Mouse (Mus musculus): ENCODE data around the gene Mical3. TPM values are rescaled to one million over a fixed set of nuclear protein-coding genes. Genes with fewer than 3 reads are reported as not detected.

Gene Mical3
- polyA plus RNA-seq, 1 experiment from 2014 or later: 68.8 TPM

GRCm38 (mm10) chr6:121167381-121167975 lies 36.7 kb upstream of the Mical3 start:
- no peaks in the 10 kb centered on the region for H3K36me3 ChIP-seq (ENCODE audit: control insufficient read depth, insufficient read depth, low read length)
- peaks cover 5% of the 10 kb centered on the region; the same call in 1 of the 2 replicates for H3K4me1 ChIP-seq (ENCODE audit: control insufficient read depth, insufficient read depth, low read length)
- H3K27ac ChIP-seq (ENCODE audit: low read depth, low read length): no peak overlapping the region
- WGBS: 76% methylated on average over 7 of the region's 7 CpGs
- ATAC-seq (ENCODE audit: low read depth): no peak
- H3K4me2 ChIP-seq (ENCODE audit: low read depth, low read length): no peak overlapping the region
- no peak overlapping the region for H3K9ac ChIP-seq (replicated peaks; ENCODE audit: low read depth, low read length)
- H3K4me3 ChIP-seq (ENCODE audit: low read depth, low read length): no peak overlapping the region
- no peaks in the 10 kb centered on the region for H3K9me3 ChIP-seq (ENCODE audit: control insufficient read depth, low read length)
- H3K27me3 ChIP-seq (ENCODE audit: control insufficient read depth, insufficient read depth, low read length): no peaks in the 10 kb centered on the region

GRCm38 (mm10) chr6:121166098-121166552 lies 35.3 kb upstream of the Mical3 start:
- Histone ChIP-seq H3K9ac (replicated peaks; ENCODE audit: low read depth, low read length) (no peak overlapping the region), H3K36me3 (ENCODE audit: control insufficient read depth, insufficient read depth, low read length) (no peaks in the 10 kb centered on the region), H3K9me3 (ENCODE audit: control insufficient read depth, low read length) (no peaks in the 10 kb centered on the region), H3K4me2 (ENCODE audit: low read depth, low read length) (no peak overlapping the region), H3K27me3 (ENCODE audit: control insufficient read depth, insufficient read depth, low read length) (no peaks in the 10 kb centered on the region), H3K27ac (ENCODE audit: low read depth, low read length) (no peak overlapping the region), H3K4me1 (ENCODE audit: control insufficient read depth, insufficient read depth, low read length) (peaks cover 5% of the 10 kb centered on the region; the same call in 1 of the 2 replicates), H3K4me3 (ENCODE audit: low read depth, low read length) (no peak overlapping the region)
- 13% methylated on average over 10 of the region's 10 CpGs for WGBS
- peak; percentile 88 for ATAC-seq (ENCODE audit: low read depth)

GRCm38 (mm10) chr6:121162616-121163015 lies 31.8 kb upstream of the Mical3 start:
- H3K9ac ChIP-seq (replicated peaks; ENCODE audit: low read depth, low read length): no peak overlapping the region
- peaks cover 5% of the 10 kb centered on the region; the same call in 1 of the 2 replicates for H3K4me1 ChIP-seq (ENCODE audit: control insufficient read depth, insufficient read depth, low read length)
- H3K4me3 ChIP-seq (ENCODE audit: low read depth, low read length): no peak overlapping the region
- WGBS: 93% methylated on average over 12 of the region's 12 CpGs
- H3K4me2 ChIP-seq (ENCODE audit: low read depth, low read length): no peak overlapping the region
- H3K9me3 ChIP-seq (ENCODE audit: control insufficient read depth, low read length): no peaks in the 10 kb centered on the region
- no peak for ATAC-seq (ENCODE audit: low read depth)
- no peaks in the 10 kb centered on the region for H3K27me3 ChIP-seq (ENCODE audit: control insufficient read depth, insufficient read depth, low read length)
- no peak overlapping the region for H3K27ac ChIP-seq (ENCODE audit: low read depth, low read length)
- no peaks in the 10 kb centered on the region for H3K36me3 ChIP-seq (ENCODE audit: control insufficient read depth, insufficient read depth, low read length)

GRCm38 (mm10) chr6:121160126-121160525 lies 29.3 kb upstream of the Mical3 start:
- no peak overlapping the region for H3K4me3 ChIP-seq (ENCODE audit: low read depth, low read length)
- H3K9me3 ChIP-seq (ENCODE audit: control insufficient read depth, low read length): no peaks in the 10 kb centered on the region
- H3K27me3 ChIP-seq (ENCODE audit: control insufficient read depth, insufficient read depth, low read length): no peaks in the 10 kb centered on the region
- no peaks in the 10 kb centered on the region for H3K4me1 ChIP-seq (ENCODE audit: control insufficient read depth, insufficient read depth, low read length)
- 80% methylated on average over 6 of the region's 6 CpGs for WGBS
- H3K36me3 ChIP-seq (ENCODE audit: control insufficient read depth, insufficient read depth, low read length): no peaks in the 10 kb centered on the region
- H3K9ac ChIP-seq (replicated peaks; ENCODE audit: low read depth, low read length): no peak overlapping the region
- no peak overlapping the region for H3K27ac ChIP-seq (ENCODE audit: low read depth, low read length)
- ATAC-seq (ENCODE audit: low read depth): no peak
- no peak overlapping the region for H3K4me2 ChIP-seq (ENCODE audit: low read depth, low read length)

GRCm38 (mm10) chr6:121159616-121160015 lies 28.8 kb upstream of the Mical3 start:
- H3K27ac ChIP-seq (ENCODE audit: low read depth, low read length): no peak overlapping the region
- H3K36me3 ChIP-seq (ENCODE audit: control insufficient read depth, insufficient read depth, low read length): no peaks in the 10 kb centered on the region
- no peak for ATAC-seq (ENCODE audit: low read depth)
- no peaks in the 10 kb centered on the region for H3K27me3 ChIP-seq (ENCODE audit: control insufficient read depth, insufficient read depth, low read length)
- 92% methylated on average over 5 of the region's 5 CpGs for WGBS
- H3K9ac ChIP-seq (replicated peaks; ENCODE audit: low read depth, low read length): no peak overlapping the region
- no peak overlapping the region for H3K4me2 ChIP-seq (ENCODE audit: low read depth, low read length)
- no peaks in the 10 kb centered on the region for H3K9me3 ChIP-seq (ENCODE audit: control insufficient read depth, low read length)
- H3K4me1 ChIP-seq (ENCODE audit: control insufficient read depth, insufficient read depth, low read length): no peaks in the 10 kb centered on the region
- H3K4me3 ChIP-seq (ENCODE audit: low read depth, low read length): no peak overlapping the region

GRCm38 (mm10) chr6:121156030-121156429 lies 25.2 kb upstream of the Mical3 start:
- WGBS: 82% methylated on average over 2 of the region's 2 CpGs
- Histone ChIP-seq H3K4me3 (ENCODE audit: low read depth, low read length) (no peak overlapping the region), H3K36me3 (ENCODE audit: control insufficient read depth, insufficient read depth, low read length) (no peaks in the 10 kb centered on the region), H3K27ac (ENCODE audit: low read depth, low read length) (no peak overlapping the region), H3K4me2 (ENCODE audit: low read depth, low read length) (no peak overlapping the region), H3K9ac (replicated peaks; ENCODE audit: low read depth, low read length) (no peak overlapping the region), H3K4me1 (ENCODE audit: control insufficient read depth, insufficient read depth, low read length) (no peaks in the 10 kb centered on the region), H3K27me3 (ENCODE audit: control insufficient read depth, insufficient read depth, low read length) (no peaks in the 10 kb centered on the region), H3K9me3 (ENCODE audit: control insufficient read depth, low read length) (no peaks in the 10 kb centered on the region)
- no peak for ATAC-seq (ENCODE audit: low read depth)

GRCm38 (mm10) chr6:121154451-121155300 lies 23.9 kb upstream of the Mical3 start:
- Histone ChIP-seq H3K4me1 (ENCODE audit: control insufficient read depth, insufficient read depth, low read length) (no peaks in the 10 kb centered on the region), H3K36me3 (ENCODE audit: control insufficient read depth, insufficient read depth, low read length) (no peaks in the 10 kb centered on the region), H3K4me3 (ENCODE audit: low read depth, low read length) (no peak overlapping the region), H3K4me2 (ENCODE audit: low read depth, low read length) (no peak overlapping the region), H3K27me3 (ENCODE audit: control insufficient read depth, insufficient read depth, low read length) (no peaks in the 10 kb centered on the region), H3K9me3 (ENCODE audit: control insufficient read depth, low read length) (no peaks in the 10 kb centered on the region), H3K9ac (replicated peaks; ENCODE audit: low read depth, low read length) (no peak overlapping the region), H3K27ac (ENCODE audit: low read depth, low read length) (no peak overlapping the region)
- no peak for ATAC-seq (ENCODE audit: low read depth)
- WGBS: 90% methylated on average over 16 of the region's 16 CpGs

- WGBS: 89% methylated on average over 8 of the region's 8 CpGs
- Histone ChIP-seq H3K4me1 (ENCODE audit: control insufficient read depth, insufficient read depth, low read length) (no peaks in the 10 kb centered on the region), H3K27me3 (ENCODE audit: control insufficient read depth, insufficient read depth, low read length) (no peaks in the 10 kb centered on the region), H3K27ac (ENCODE audit: low read depth, low read length) (no peak overlapping the region), H3K9ac (replicated peaks; ENCODE audit: low read depth, low read length) (no peak overlapping the region), H3K9me3 (ENCODE audit: control insufficient read depth, low read length) (no peaks in the 10 kb centered on the region), H3K4me2 (ENCODE audit: low read depth, low read length) (no peak overlapping the region), H3K4me3 (ENCODE audit: low read depth, low read length) (no peak overlapping the region), H3K36me3 (ENCODE audit: control insufficient read depth, insufficient read depth, low read length) (no peaks in the 10 kb centered on the region)
- no peak for ATAC-seq (ENCODE audit: low read depth)
Observed at GRCm38 (mm10) chr6:121153177-121153576, 22.4 kb upstream of the Mical3 start.

GRCm38 (mm10) chr6:121151732-121152131 lies 20.9 kb upstream of the Mical3 start:
- Histone ChIP-seq H3K4me2 (ENCODE audit: low read depth, low read length) (no peak overlapping the region), H3K27ac (ENCODE audit: low read depth, low read length) (no peak overlapping the region), H3K36me3 (ENCODE audit: control insufficient read depth, insufficient read depth, low read length) (no peaks in the 10 kb centered on the region), H3K9me3 (ENCODE audit: control insufficient read depth, low read length) (no peaks in the 10 kb centered on the region), H3K9ac (replicated peaks; ENCODE audit: low read depth, low read length) (no peak overlapping the region), H3K4me1 (ENCODE audit: control insufficient read depth, insufficient read depth, low read length) (no peaks in the 10 kb centered on the region), H3K27me3 (ENCODE audit: control insufficient read depth, insufficient read depth, low read length) (no peaks in the 10 kb centered on the region), H3K4me3 (ENCODE audit: low read depth, low read length) (no peak overlapping the region)
- ATAC-seq (ENCODE audit: low read depth): no peak
- WGBS: 51% methylated on average over 6 of the region's 6 CpGs

Data from neural tube, embryonic 14.5 days (tissue).